Mouse (Mus musculus): ENCODE measurements around the gene Kcnq5. TPM values are rescaled to one million over a fixed set of nuclear protein-coding genes. Genes with fewer than 3 reads are reported as not detected.

The Kcnq5 gene
- polyA plus RNA-seq, 1 experiment: not detected

GRCm38 (mm10) chr1:21552715-21553114 lies 409.0 kb downstream of the Kcnq5 start:
- H3K4me1 ChIP-seq (ENCODE audit: control insufficient read depth): no peaks in the 10 kb centered on the region
- H3K27me3 ChIP-seq (ENCODE audit: control insufficient read depth): no peaks in the 10 kb centered on the region
- no peaks in the 10 kb centered on the region for H3K36me3 ChIP-seq (ENCODE audit: control insufficient read depth)
- TF ChIP-seq TAL1 (IDR thresholded peaks at IDR 0.05; ENCODE audit: low read length) (no peak), GATA1 (IDR thresholded peaks at IDR 0.05; ENCODE audit: low read length) (no peak)
- no peak overlapping the region for H3K4me3 ChIP-seq (replicated peaks)
- no peaks in the 10 kb centered on the region for H3K9me3 ChIP-seq (ENCODE audit: control insufficient read depth, low read length)

- Histone ChIP-seq H3K36me3 (ENCODE audit: control insufficient read depth) (no peaks in the 10 kb centered on the region), H3K4me3 (replicated peaks) (no peak overlapping the region), H3K4me1 (ENCODE audit: control insufficient read depth) (no peaks in the 10 kb centered on the region), H3K27me3 (ENCODE audit: control insufficient read depth) (no peaks in the 10 kb centered on the region), H3K9me3 (ENCODE audit: control insufficient read depth, low read length) (no peaks in the 10 kb centered on the region)
- TF ChIP-seq GATA1 (IDR thresholded peaks at IDR 0.05; ENCODE audit: low read length): no peak
- no peak for TF ChIP-seq TAL1 (IDR thresholded peaks at IDR 0.05; ENCODE audit: low read length)
Measured at GRCm38 (mm10) chr1:21543909-21544308, 417.8 kb downstream of the Kcnq5 start.

- no peaks in the 10 kb centered on the region for H3K36me3 ChIP-seq (ENCODE audit: control insufficient read depth)
- TF ChIP-seq GATA1 (IDR thresholded peaks at IDR 0.05; ENCODE audit: low read length) (no peak), TAL1 (IDR thresholded peaks at IDR 0.05; ENCODE audit: low read length) (no peak)
- no peaks in the 10 kb centered on the region for H3K4me1 ChIP-seq (ENCODE audit: control insufficient read depth)
- H3K4me3 ChIP-seq (replicated peaks): no peak overlapping the region
- no peaks in the 10 kb centered on the region for H3K9me3 ChIP-seq (ENCODE audit: control insufficient read depth, low read length)
- H3K27me3 ChIP-seq (ENCODE audit: control insufficient read depth): no peaks in the 10 kb centered on the region
Measured at GRCm38 (mm10) chr1:21539486-21539885, 422.3 kb downstream of the Kcnq5 start.

- H3K4me1 ChIP-seq (ENCODE audit: control insufficient read depth): no peaks in the 10 kb centered on the region
- no peaks in the 10 kb centered on the region for H3K36me3 ChIP-seq (ENCODE audit: control insufficient read depth)
- no peaks in the 10 kb centered on the region for H3K27me3 ChIP-seq (ENCODE audit: control insufficient read depth)
- H3K4me3 ChIP-seq (replicated peaks): no peak overlapping the region
- TF ChIP-seq GATA1 (IDR thresholded peaks at IDR 0.05; ENCODE audit: low read length): no peak
- no peak for TF ChIP-seq TAL1 (IDR thresholded peaks at IDR 0.05; ENCODE audit: low read length)
- H3K9me3 ChIP-seq (ENCODE audit: control insufficient read depth, low read length): no peaks in the 10 kb centered on the region
Measured at GRCm38 (mm10) chr1:21530823-21531222, 430.9 kb downstream of the Kcnq5 start.

GRCm38 (mm10) chr1:21521995-21522394 lies 439.7 kb downstream of the Kcnq5 start:
- TF ChIP-seq GATA1 (IDR thresholded peaks at IDR 0.05; ENCODE audit: low read length) (no peak), TAL1 (IDR thresholded peaks at IDR 0.05; ENCODE audit: low read length) (no peak)
- H3K36me3 ChIP-seq (ENCODE audit: control insufficient read depth): no peaks in the 10 kb centered on the region
- H3K4me1 ChIP-seq (ENCODE audit: control insufficient read depth): no peaks in the 10 kb centered on the region
- H3K9me3 ChIP-seq (ENCODE audit: control insufficient read depth, low read length): no peaks in the 10 kb centered on the region
- no peak overlapping the region for H3K4me3 ChIP-seq (replicated peaks)
- no peaks in the 10 kb centered on the region for H3K27me3 ChIP-seq (ENCODE audit: control insufficient read depth)

- Histone ChIP-seq H3K4me3 (replicated peaks) (no peak overlapping the region), H3K27me3 (ENCODE audit: control insufficient read depth) (no peaks in the 10 kb centered on the region), H3K36me3 (ENCODE audit: control insufficient read depth) (no peaks in the 10 kb centered on the region), H3K9me3 (ENCODE audit: control insufficient read depth, low read length) (no peaks in the 10 kb centered on the region), H3K4me1 (ENCODE audit: control insufficient read depth) (no peaks in the 10 kb centered on the region)
- TF ChIP-seq TAL1 (IDR thresholded peaks at IDR 0.05; ENCODE audit: low read length): no peak
- TF ChIP-seq GATA1 (IDR thresholded peaks at IDR 0.05; ENCODE audit: low read length): no peak
Measured at GRCm38 (mm10) chr1:21521475-21521874, 440.3 kb downstream of the Kcnq5 start.

- no peak for TF ChIP-seq GATA1 (IDR thresholded peaks at IDR 0.05; ENCODE audit: low read length)
- no peak for TF ChIP-seq TAL1 (IDR thresholded peaks at IDR 0.05; ENCODE audit: low read length)
Measured at GRCm38 (mm10) chr1:21520116-21520645, 441.6 kb downstream of the Kcnq5 start.

GRCm38 (mm10) chr1:21506665-21507064 lies 455.1 kb downstream of the Kcnq5 start:
- no peaks in the 10 kb centered on the region for H3K9me3 ChIP-seq (ENCODE audit: control insufficient read depth, low read length)
- TF ChIP-seq TAL1 (IDR thresholded peaks at IDR 0.05; ENCODE audit: low read length): no peak
- TF ChIP-seq GATA1 (IDR thresholded peaks at IDR 0.05; ENCODE audit: low read length): no peak
- H3K27me3 ChIP-seq (ENCODE audit: control insufficient read depth): no peaks in the 10 kb centered on the region

More at GRCm38 (mm10) chr1:21520116-21520645, 441.6 kb downstream of the Kcnq5 start:
- Histone ChIP-seq H3K27me3 (ENCODE audit: control insufficient read depth) (no peaks in the 10 kb centered on the region), H3K4me3 (replicated peaks) (no peak overlapping the region), H3K9me3 (ENCODE audit: control insufficient read depth, low read length) (no peaks in the 10 kb centered on the region), H3K4me1 (ENCODE audit: control insufficient read depth) (no peaks in the 10 kb centered on the region), H3K36me3 (ENCODE audit: control insufficient read depth) (no peaks in the 10 kb centered on the region)

GRCm38 (mm10) chr1:21499815-21500534 lies 461.8 kb downstream of the Kcnq5 start:
- Histone ChIP-seq H3K4me3 (replicated peaks) (no peak overlapping the region), H3K9me3 (ENCODE audit: control insufficient read depth, low read length) (no peaks in the 10 kb centered on the region), H3K27me3 (ENCODE audit: control insufficient read depth) (no peaks in the 10 kb centered on the region), H3K36me3 (ENCODE audit: control insufficient read depth) (no peaks in the 10 kb centered on the region), H3K4me1 (ENCODE audit: control insufficient read depth) (no peaks in the 10 kb centered on the region)
- TF ChIP-seq TAL1 (IDR thresholded peaks at IDR 0.05; ENCODE audit: low read length) (no peak), GATA1 (IDR thresholded peaks at IDR 0.05; ENCODE audit: low read length) (no peak)

More at GRCm38 (mm10) chr1:21506665-21507064, 455.1 kb downstream of the Kcnq5 start:
- Histone ChIP-seq H3K4me1 (ENCODE audit: control insufficient read depth) (no peaks in the 10 kb centered on the region), H3K36me3 (ENCODE audit: control insufficient read depth) (no peaks in the 10 kb centered on the region), H3K4me3 (replicated peaks) (no peak overlapping the region)

Data from erythroblast, embryonic 14.5 days (primary cell).